Mouse (Mus musculus) layer of hippocampus, adult 2 months (tissue): ENCODE measurements around the gene Ermp1. TPM values are rescaled to one million over a fixed set of nuclear protein-coding genes. Genes with fewer than 3 reads are reported as not detected.
"Not testable (repeated sequence)": the region's sequence is repeated elsewhere in the genome, so short reads cannot be mapped to it uniquely, and the experiment has no call there.

Source experiments
- DNase-seq, 2 experiments: peaks; one replicate each; pipeline ENCODE4 v3.0.0; 2022; ENCODE audit warnings: low spot score in 2 of 2
- H3K27ac ChIP-seq: fragments of 200-600 bp; 2 replicates; pipeline ENCODE4 v1.8.1; 2022
- H3K4me3 ChIP-seq: fragments of 200-600 bp; 2 replicates; pipeline ENCODE4 v1.8.1; 2022; ENCODE audit warnings: mild to moderate bottlenecking
- CTCF ChIP-seq: fragments of 200-600 bp; conservative IDR thresholded peaks from 2 replicates; pipeline ENCODE4 v1.8.1; 2022; ENCODE audit warnings: antibody characterized with exemption, mild to moderate bottlenecking, moderate library complexity
- total RNA-seq, 2 experiments: library from RNA; stranded (reverse); gene quantifications; 2 replicates each; pipeline ENCODE4 v1.2.3; 2021

The Ermp1 gene
- total RNA-seq, 2 experiments from 2014 or later, result 57.0 to 59.3 TPM

- TF ChIP-seq CTCF, result no peak
Observed at GRCm38 (mm10) chr19:29607521-29607920, 40.7 kb downstream of the Ermp1 start.

DNA sequence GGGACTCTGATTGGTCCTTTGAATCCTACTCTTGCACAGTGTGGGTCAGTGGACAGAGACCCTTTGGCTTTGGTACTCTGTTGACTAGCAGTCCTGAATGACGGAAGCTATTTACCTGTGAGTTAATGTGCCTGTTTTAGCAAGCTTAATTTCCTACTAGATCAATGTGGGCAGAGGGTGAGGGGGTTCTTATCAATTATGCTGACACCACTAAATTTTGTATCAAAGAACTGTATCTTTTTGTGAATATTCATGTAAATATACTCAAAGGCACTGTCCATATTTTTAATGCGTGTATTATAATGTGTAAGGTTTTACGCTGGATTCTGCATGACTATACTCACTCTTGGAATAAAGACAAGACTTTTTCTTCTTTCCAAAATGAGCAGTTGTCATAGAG is 43.6 kb downstream of the Ermp1 start:
- Histone ChIP-seq H3K27ac (no peak overlapping the region), H3K4me3 (no peak overlapping the region)
- no peak for TF ChIP-seq CTCF
- DNase-seq, result no peak

More at GRCm38 (mm10) chr19:29607521-29607920, 40.7 kb downstream of the Ermp1 start:
- Histone ChIP-seq H3K27ac (no peak overlapping the region), H3K4me3 (no peak overlapping the region)
- no peak for DNase-seq

- TF ChIP-seq CTCF, result no peak
- Histone ChIP-seq H3K4me3 (no peak overlapping the region), H3K27ac (no peak overlapping the region)
- DNase-seq, result no peak
Observed at GRCm38 (mm10) chr19:29603548-29604353, 44.5 kb downstream of the Ermp1 start.

DNA sequence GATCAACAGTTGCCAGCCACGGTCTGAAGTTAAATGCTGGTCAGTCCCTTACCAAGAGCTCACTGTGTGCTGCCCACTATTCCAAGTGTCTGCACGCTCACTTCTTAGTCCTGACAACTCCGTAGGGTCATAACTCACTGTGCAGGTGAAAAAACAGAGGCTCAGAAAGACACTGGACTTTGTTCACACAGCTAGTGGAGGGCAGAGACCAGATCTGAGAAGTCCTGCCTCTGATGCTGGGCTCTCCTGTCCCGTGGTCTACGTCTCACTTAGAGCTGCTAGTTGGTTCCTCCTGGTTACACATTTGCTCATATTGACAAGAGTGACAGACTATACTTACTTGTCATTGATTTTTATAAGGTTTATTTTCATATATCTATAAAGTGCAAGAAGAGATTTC is 49.2 kb downstream of the Ermp1 start:
- no peak for DNase-seq
- TF ChIP-seq CTCF, result no peak
- Histone ChIP-seq H3K27ac (no peak overlapping the region), H3K4me3 (no peak overlapping the region)

- H3K4me3 ChIP-seq, result no peak overlapping the region
- H3K27ac ChIP-seq, result no peak overlapping the region
- peak; percentile 58 for TF ChIP-seq CTCF
- DNase-seq, result no peak
Observed at GRCm38 (mm10) chr19:29596985-29597384, 51.2 kb downstream of the Ermp1 start.

DNA sequence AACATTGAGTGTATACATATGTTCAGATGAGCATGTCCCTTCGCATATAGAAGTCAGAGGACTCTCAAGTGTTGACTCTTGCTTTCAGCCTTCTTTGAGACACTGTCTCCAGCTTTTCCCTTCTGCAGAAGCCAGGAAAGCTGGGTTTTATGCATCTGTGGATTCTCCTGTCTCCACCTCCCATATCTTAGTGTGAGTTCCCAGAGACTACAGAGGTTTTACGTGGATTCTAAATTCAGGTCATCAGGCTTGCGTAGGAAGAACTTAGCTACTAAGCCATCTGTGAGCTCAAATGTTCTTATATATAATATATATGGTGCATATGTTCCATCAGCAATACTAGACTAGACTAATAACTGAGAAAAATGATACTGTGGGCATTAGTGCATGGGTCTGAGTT is 51.9 kb downstream of the Ermp1 start:
- Histone ChIP-seq H3K27ac (no peak overlapping the region), H3K4me3 (no peak overlapping the region)
- no peak for TF ChIP-seq CTCF
- no peak for DNase-seq

- DNase-seq, H3K4me3 ChIP-seq, H3K27ac ChIP-seq: not testable (repeated sequence)
Observed at GRCm38 (mm10) chr19:29593783-29594182, 54.4 kb downstream of the Ermp1 start.

DNA sequence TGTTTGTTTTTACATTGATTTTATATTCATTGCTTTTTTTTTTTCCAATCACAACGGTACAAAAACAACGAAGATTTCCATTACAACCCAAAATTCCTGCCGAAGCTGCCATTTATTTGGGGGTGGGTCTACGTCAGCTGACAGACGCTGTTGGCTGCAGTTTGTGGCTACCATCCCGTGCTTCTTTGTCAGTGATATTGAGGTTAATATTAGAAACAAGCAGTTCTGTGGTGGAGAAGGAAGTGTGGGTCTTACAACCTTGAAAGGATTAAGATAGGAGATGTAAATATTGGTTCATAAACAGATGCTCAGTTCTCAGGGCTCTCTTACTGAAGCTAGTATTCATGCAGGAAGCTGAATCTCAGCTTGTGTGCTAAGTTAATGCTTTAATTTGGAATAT is 64.5 kb downstream of the Ermp1 start:
- TF ChIP-seq CTCF, result no peak
- no peak overlapping the region for H3K27ac ChIP-seq
- no peak overlapping the region for H3K4me3 ChIP-seq
- no peak for DNase-seq

DNA sequence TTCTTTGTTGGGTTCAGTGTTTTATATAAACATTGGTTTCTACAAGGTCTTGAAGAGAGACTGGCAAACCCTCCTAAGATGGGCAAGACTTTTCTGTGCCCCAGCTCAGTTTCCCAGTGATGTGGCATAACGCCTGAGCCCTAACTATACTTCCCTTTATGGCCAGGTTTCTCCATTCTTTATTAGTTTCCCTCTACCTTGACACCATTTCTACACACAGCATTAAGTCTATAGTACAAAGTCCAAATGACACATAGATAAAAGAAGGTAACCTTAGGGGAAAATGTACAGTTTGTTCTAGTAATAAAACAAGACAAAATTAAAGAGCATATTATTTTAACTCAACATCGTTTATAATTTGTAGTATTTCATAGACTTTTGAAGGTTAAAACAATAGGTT is 65.8 kb downstream of the Ermp1 start:
- DNase-seq, result no peak
- no peak overlapping the region for H3K4me3 ChIP-seq
- no peak for TF ChIP-seq CTCF
- no peak overlapping the region for H3K27ac ChIP-seq

GRCm38 (mm10) chr19:29566512-29566911 is 81.7 kb downstream of the Ermp1 start:
- no peak for DNase-seq

GRCm38 (mm10) chr19:29563258-29563779 is 84.9 kb downstream of the Ermp1 start:
- no peak overlapping the region for H3K4me3 ChIP-seq
- peak; percentile 52 to 73 for DNase-seq
- TF ChIP-seq CTCF, result peak; percentile 88
- 0 out of 2 replicates have a peak overlapping the region, but pooled peaks have one; percentile 20 for H3K27ac ChIP-seq

More at GRCm38 (mm10) chr19:29566512-29566911, 81.7 kb downstream of the Ermp1 start:
- H3K27ac ChIP-seq, result no peak overlapping the region
- no peak for TF ChIP-seq CTCF
- no peak overlapping the region for H3K4me3 ChIP-seq

- TF ChIP-seq CTCF, result no peak
- no peak overlapping the region for H3K27ac ChIP-seq
- no peak overlapping the region for H3K4me3 ChIP-seq
- no peak for DNase-seq
Observed at GRCm38 (mm10) chr19:29562603-29563002, 85.6 kb downstream of the Ermp1 start.

- TF ChIP-seq CTCF, result no peak
- Histone ChIP-seq H3K4me3 (no peak overlapping the region), H3K27ac (no peak overlapping the region)
- no peak for DNase-seq
Observed at GRCm38 (mm10) chr19:29562166-29562565, 86.0 kb downstream of the Ermp1 start.

Other genes with a start within 250 kb of the Ermp1 start
- gene Pdcd1lg2, start 237.5 kb downstream of the Ermp1 start, total RNA-seq, result not detected
- gene Ric1, start 126.1 kb downstream of the Ermp1 start, total RNA-seq, result 10 to 100 TPM; 38.7 to 47.3 TPM
- gene Mlana, start 49.4 kb upstream of the Ermp1 start, total RNA-seq, result under 1 TPM; 0.56 to 0.79 TPM
- gene 9930021J03Rik, start 157.6 kb upstream of the Ermp1 start, total RNA-seq, result 10 to 100 TPM; 40.9 to 41.2 TPM
- 10 to 100 TPM; 34.7 TPM for gene Ranbp6, start 164.6 kb upstream of the Ermp1 start, total RNA-seq